Mouse (Mus musculus) midbrain, embryonic 11.5 days (tissue): ENCODE data around the gene Edem1. TPM values are rescaled to one million over a fixed set of nuclear protein-coding genes. Genes with fewer than 3 reads are reported as not detected.
"Not testable (repeated sequence)": the region's sequence is repeated elsewhere in the genome, so short reads cannot be mapped to it uniquely, and the experiment has no call there.

Experiments
- ATAC-seq: fragments of 200-750 bp; cut with Nextera tagmentation; 2 replicates; pipeline ENCODE4 v1.8.0; 2017; ENCODE audit warnings: moderate TSS enrichment, moderate library complexity; ENCODE audit not compliant: low FRiP score
- DNase-seq: peaks from one replicate; pipeline ENCODE4 v3.0.0; 2015; ENCODE audit warnings: low spot score; ENCODE audit errors: missing footprints
- H3K27ac ChIP-seq: fragments of 300-500 bp; sonication (generic); 2 replicates; pipeline ENCODE4 v1.5.1; 2014; ENCODE audit warnings: low read depth, low read length
- H3K27me3 ChIP-seq: fragments of 300-500 bp; sonication (generic); 2 replicates; pipeline ENCODE4 v1.6.1; 2014; ENCODE audit warnings: mild to moderate bottlenecking, low read length, moderate library complexity, mixed read lengths; ENCODE audit not compliant: control insufficient read depth, insufficient read depth
- H3K36me3 ChIP-seq: fragments of 300-500 bp; sonication (generic); 2 replicates; pipeline ENCODE4 v1.6.1; 2014; ENCODE audit warnings: mild to moderate bottlenecking, low read length, moderate library complexity, mixed read lengths; ENCODE audit not compliant: control insufficient read depth, insufficient read depth
- H3K4me1 ChIP-seq: fragments of 300-500 bp; sonication (generic); 2 replicates; pipeline ENCODE4 v1.6.1; 2014; ENCODE audit warnings: low read length; ENCODE audit not compliant: control insufficient read depth, insufficient read depth
- H3K4me2 ChIP-seq: fragments of 300-500 bp; sonication (generic); 2 replicates; pipeline ENCODE4 v1.6.1; 2014; ENCODE audit warnings: mild to moderate bottlenecking, moderate library complexity
- H3K4me3 ChIP-seq: fragments of 300-500 bp; sonication (generic); 2 replicates; pipeline ENCODE4 v1.5.1; 2014; ENCODE audit warnings: low read depth, low read length
- H3K9ac ChIP-seq: fragments of 300-500 bp; sonication (generic); 2 replicates; pipeline ENCODE4 v1.6.1; 2014; ENCODE audit warnings: low read length
- H3K9me3 ChIP-seq: fragments of 300-500 bp; sonication (generic); 2 replicates; pipeline ENCODE4 v1.6.1; 2016; ENCODE audit warnings: low read length; ENCODE audit not compliant: control insufficient read depth
- whole genome bisulfite sequencing: fragments of 180-500 bp; shearing (Covaris S2); extraction: QIAGEN DNeasy Blood & Tissue Kit; methylation state at CpG from one replicate; pipeline ENCODE4 v1.1.7; 2014; 5-methylcytosine and 5-hydroxymethylcytosine counted together
- polyA plus RNA-seq: library from polyadenylated mRNA; unstranded; fragments of >200 nt; fragmentation: Nextera tagmentation; extraction: Ambion mirVana; gene quantifications from 2 replicates; pipeline ENCODE4 v1.2.1, GENCODE M21; 2014

Edem1 gene
- polyA plus RNA-seq, 1 experiment from 2014 or later: 20.5 TPM

- peaks cover 11% of the 10 kb centered on the region for H3K36me3 ChIP-seq
- WGBS: 92% methylated on average over 9 of the region's 9 CpGs
- ATAC-seq: no peak
- no peak overlapping the region for H3K4me3 ChIP-seq
- H3K27ac ChIP-seq: no peak overlapping the region
- H3K9me3 ChIP-seq: no peaks in the 10 kb centered on the region; the same call in 1 of the 2 replicates
- no peak overlapping the region for H3K9ac ChIP-seq
- H3K4me1 ChIP-seq: no peaks in the 10 kb centered on the region
- no peak for DNase-seq
- no peak overlapping the region for H3K4me2 ChIP-seq
- H3K27me3 ChIP-seq: no peaks in the 10 kb centered on the region
Observed at GRCm38 (mm10) chr6:108858583-108858982, 30.1 kb downstream of the Edem1 start.

DNA sequence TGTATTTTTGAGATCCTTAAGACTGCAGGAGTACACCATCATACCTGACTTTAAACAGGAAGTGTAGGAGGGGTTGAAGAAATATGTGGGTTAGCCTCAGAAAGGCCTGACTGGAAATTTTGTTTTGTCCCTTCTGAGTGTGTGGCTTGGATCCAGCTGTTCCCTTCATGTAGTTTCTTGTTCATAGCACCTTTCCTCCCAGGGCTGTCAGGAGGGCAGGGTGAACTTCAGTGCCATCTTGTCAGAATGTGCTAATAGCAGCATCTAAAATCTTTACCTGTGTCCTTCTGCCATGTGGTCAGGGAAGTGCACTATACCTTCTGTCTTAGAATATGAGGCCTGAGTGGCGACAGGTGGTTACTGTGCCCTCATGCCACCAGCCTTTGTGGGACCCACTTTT lies 32.8 kb downstream of the Edem1 start:
- Histone ChIP-seq H3K4me2 (no peak overlapping the region), H3K36me3 (no peaks in the 10 kb centered on the region; the same call in 1 of the 2 replicates), H3K4me3 (no peak overlapping the region), H3K9ac (no peak overlapping the region), H3K4me1 (no peaks in the 10 kb centered on the region), H3K9me3 (no peaks in the 10 kb centered on the region; the same call in 1 of the 2 replicates), H3K27ac (no peak overlapping the region), H3K27me3 (no peaks in the 10 kb centered on the region)
- no peak for ATAC-seq
- DNase-seq: no peak
- WGBS: 92% methylated on average over 1 of the region's 1 CpGs

DNA sequence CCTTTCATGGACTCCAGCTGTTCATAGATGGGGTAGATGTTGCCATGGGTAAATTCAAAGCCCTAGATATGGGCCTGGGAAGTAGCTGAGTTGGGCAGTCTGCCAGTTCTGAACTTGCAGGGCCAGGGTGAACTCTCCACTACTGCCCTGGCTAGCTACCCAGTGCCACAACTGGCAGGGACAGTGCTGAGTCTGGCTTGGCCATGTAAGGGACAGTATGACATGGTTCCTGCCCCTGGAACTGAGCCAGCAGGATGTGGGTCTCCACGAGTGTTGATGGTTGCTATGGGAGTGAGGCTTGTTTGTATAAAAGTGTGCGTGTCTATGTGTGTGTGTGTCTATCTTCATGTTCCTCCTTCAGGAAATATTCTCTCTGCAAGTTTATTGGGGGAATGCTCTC lies 34.1 kb downstream of the Edem1 start:
- no peak overlapping the region for H3K9ac ChIP-seq
- H3K27me3 ChIP-seq: no peaks in the 10 kb centered on the region
- no peak overlapping the region for H3K27ac ChIP-seq
- ATAC-seq (no peak; the same call in 1 of the 2 replicates), DNase-seq (no peak)
- no peaks in the 10 kb centered on the region for H3K36me3 ChIP-seq
- no peak overlapping the region for H3K4me3 ChIP-seq
- no peak overlapping the region for H3K4me2 ChIP-seq
- WGBS: 93% methylated on average over 2 of the region's 2 CpGs
- H3K4me1 ChIP-seq: no peaks in the 10 kb centered on the region
- H3K9me3 ChIP-seq: no peaks in the 10 kb centered on the region; the same call in 1 of the 2 replicates

DNA sequence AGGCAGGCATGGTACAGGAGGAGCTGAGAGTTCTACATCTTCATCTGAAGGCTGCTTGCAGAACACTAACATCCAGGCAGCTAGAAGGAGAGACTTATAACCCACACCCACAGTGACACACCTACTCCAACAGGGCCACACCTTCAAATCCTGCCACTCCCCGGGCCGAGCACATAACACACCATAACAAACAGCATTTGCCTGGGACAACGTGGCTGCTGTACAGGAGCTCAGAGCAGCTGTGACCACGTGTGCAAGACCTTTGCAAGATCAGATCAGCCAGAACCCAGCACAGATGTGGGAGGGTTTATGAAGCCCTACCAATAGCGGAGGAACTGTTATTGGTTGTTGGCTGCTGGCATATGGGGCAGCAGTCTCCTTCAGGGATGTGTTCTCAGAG lies 37.9 kb downstream of the Edem1 start:
- H3K27me3 ChIP-seq: no peaks in the 10 kb centered on the region
- DNase-seq (no peak), ATAC-seq (no peak)
- 76% methylated on average over 5 of the region's 5 CpGs for WGBS
- no peak overlapping the region for H3K27ac ChIP-seq
- H3K9ac ChIP-seq: no peak overlapping the region
- no peaks in the 10 kb centered on the region; the same call in 1 of the 2 replicates for H3K9me3 ChIP-seq
- H3K36me3 ChIP-seq: no peaks in the 10 kb centered on the region
- no peaks in the 10 kb centered on the region for H3K4me1 ChIP-seq
- H3K4me3 ChIP-seq: no peak overlapping the region
- H3K4me2 ChIP-seq: no peak overlapping the region

GRCm38 (mm10) chr6:108869031-108869430 lies 40.6 kb downstream of the Edem1 start:
- H3K4me3 ChIP-seq, H3K9ac ChIP-seq, H3K27ac ChIP-seq, H3K9me3 ChIP-seq, H3K4me2 ChIP-seq, DNase-seq, H3K27me3 ChIP-seq, H3K4me1 ChIP-seq, H3K36me3 ChIP-seq, ATAC-seq: not testable (repeated sequence)
- WGBS: 63% methylated on average over 2 of the region's 2 CpGs

GRCm38 (mm10) chr6:108870421-108870820 lies 42.0 kb downstream of the Edem1 start:
- Histone ChIP-seq H3K9ac (no peak overlapping the region), H3K9me3 (no peaks in the 10 kb centered on the region), H3K4me2 (no peak overlapping the region), H3K27me3 (no peaks in the 10 kb centered on the region), H3K4me1 (no peaks in the 10 kb centered on the region), H3K4me3 (no peak overlapping the region), H3K36me3 (no peaks in the 10 kb centered on the region), H3K27ac (no peak overlapping the region)
- 88% methylated on average over 2 of the region's 2 CpGs for WGBS
- ATAC-seq (no peak), DNase-seq (no peak)

DNA sequence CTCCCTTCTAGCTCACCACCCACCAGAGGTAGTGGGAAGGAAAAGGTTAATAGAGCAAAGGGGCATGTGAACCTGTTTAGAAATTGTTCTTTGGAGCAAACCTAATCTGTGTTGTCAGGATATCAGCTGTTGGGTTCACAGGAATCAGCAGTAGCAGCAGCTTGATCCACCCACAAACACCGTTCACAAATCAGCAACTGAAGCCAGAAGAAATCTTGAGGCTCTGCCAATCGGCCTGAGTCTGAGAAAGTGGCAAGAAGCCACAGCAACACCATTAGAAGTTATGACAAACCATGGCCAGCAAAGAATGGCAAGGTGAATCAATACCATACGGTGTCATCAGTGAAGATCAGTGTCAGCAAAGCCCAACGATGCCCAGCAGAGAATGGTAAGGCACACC lies 42.8 kb downstream of the Edem1 start:
- H3K27ac ChIP-seq: no peak overlapping the region
- no peaks in the 10 kb centered on the region for H3K36me3 ChIP-seq
- H3K9ac ChIP-seq: no peak overlapping the region
- no peaks in the 10 kb centered on the region for H3K27me3 ChIP-seq
- H3K4me3 ChIP-seq: no peak overlapping the region
- DNase-seq (no peak), ATAC-seq (no peak)
- WGBS: 85% methylated on average over 4 of the region's 4 CpGs
- no peaks in the 10 kb centered on the region for H3K9me3 ChIP-seq
- H3K4me1 ChIP-seq: peaks cover 2% of the 10 kb centered on the region; the same call in 1 of the 2 replicates
- no peak overlapping the region for H3K4me2 ChIP-seq

GRCm38 (mm10) chr6:108875344-108875743 lies 46.9 kb downstream of the Edem1 start:
- H3K27ac ChIP-seq: no peak overlapping the region
- peaks cover 2% of the 10 kb centered on the region; the same call in 1 of the 2 replicates for H3K4me1 ChIP-seq
- no peak overlapping the region for H3K9ac ChIP-seq
- H3K36me3 ChIP-seq: no peaks in the 10 kb centered on the region
- no peaks in the 10 kb centered on the region for H3K27me3 ChIP-seq
- ATAC-seq: no peak
- H3K4me3 ChIP-seq: no peak overlapping the region
- no peaks in the 10 kb centered on the region for H3K9me3 ChIP-seq
- no peak for DNase-seq
- no peak overlapping the region for H3K4me2 ChIP-seq
- 81% methylated on average over 1 of the region's 1 CpGs for WGBS

- DNase-seq: no peak
- ATAC-seq: peak; percentile 81
- H3K9ac ChIP-seq: no peak overlapping the region
- H3K27ac ChIP-seq: no peak overlapping the region
- H3K36me3 ChIP-seq: no peaks in the 10 kb centered on the region
- peaks cover 2% of the 10 kb centered on the region; the same call in 1 of the 2 replicates for H3K4me1 ChIP-seq
- no peak overlapping the region for H3K4me2 ChIP-seq
- 40% methylated on average over 5 of the region's 5 CpGs for WGBS
- no peaks in the 10 kb centered on the region for H3K9me3 ChIP-seq
- no peak overlapping the region for H3K4me3 ChIP-seq
- no peaks in the 10 kb centered on the region for H3K27me3 ChIP-seq
Observed at GRCm38 (mm10) chr6:108876052-108876451, 47.6 kb downstream of the Edem1 start.
